Mouse (Mus musculus): ENCODE results near the gene Ms4a15.

Gene Ms4a15

DNA sequence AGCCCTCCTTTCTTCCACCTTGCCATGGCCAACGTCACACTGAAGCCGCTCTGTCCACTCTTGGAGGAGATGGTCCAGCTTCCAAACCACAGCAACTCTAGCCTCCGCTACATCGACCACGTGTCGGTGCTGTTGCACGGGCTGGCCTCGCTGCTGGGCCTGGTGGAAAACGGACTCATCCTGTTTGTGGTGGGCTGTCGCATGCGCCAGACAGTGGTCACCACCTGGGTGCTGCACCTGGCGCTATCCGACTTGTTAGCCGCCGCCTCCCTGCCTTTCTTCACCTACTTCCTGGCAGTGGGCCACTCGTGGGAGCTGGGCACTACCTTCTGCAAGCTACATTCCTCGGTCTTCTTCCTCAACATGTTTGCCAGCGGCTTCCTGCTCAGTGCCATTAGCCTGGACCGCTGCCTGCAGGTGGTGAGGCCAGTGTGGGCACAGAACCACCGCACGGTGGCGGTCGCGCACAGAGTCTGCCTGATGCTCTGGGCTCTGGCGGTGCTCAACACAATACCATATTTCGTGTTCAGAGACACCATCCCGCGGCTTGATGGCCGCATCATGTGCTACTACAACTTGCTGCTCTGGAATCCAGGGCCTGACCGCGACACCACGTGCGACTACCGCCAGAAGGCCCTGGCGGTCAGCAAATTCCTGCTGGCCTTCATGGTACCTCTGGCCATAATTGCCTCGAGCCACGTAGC lies 52.8 kb downstream of the Ms4a15 start:
- TF ChIP-seq NANOG (IDR thresholded peaks at IDR 0.05; ENCODE audit: borderline replicate concordance, low read length) (no peak), CTCF (conservative IDR thresholded peaks at IDR 0.05; ENCODE audit: low read length) (peak; percentile 57), POU5F1 (IDR thresholded peaks at IDR 0.05; ENCODE audit: borderline replicate concordance, low read length) (no peak)
- Histone ChIP-seq H3K27me3 (ENCODE audit: insufficient read depth, low read length) (peaks cover 42% of the 10 kb centered on the region), H3K36me3 (ENCODE audit: insufficient read depth, low read length) (peaks cover 41% of the 10 kb centered on the region), H3K4me3 (replicated peaks; ENCODE audit: low read length) (peak overlapping the region; percentile 70), H3K4me1 (replicated peaks; ENCODE audit: low read depth, low read length) (peaks cover 25% of the 10 kb centered on the region), H3K9me3 (ENCODE audit: low read length) (no peaks in the 10 kb centered on the region)

DNA sequence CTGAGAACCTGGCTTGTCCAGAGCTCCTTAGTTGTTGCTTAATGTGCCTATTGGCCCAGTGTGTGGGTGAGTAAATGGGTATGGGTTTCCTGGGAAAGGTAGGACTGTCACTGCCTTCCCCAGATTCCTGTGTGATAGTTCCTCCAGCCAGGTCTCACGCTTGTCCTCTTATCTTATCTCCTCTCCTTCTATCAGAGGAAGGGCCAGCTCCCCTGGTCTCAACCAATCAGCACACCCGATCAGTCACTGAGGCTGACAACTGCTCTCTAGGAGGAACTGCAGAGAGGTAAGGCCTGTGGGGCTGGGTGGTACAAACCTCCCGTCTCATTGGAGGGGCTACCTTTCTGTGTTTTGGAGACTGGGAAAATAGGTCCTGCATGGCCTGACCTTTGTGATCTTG lies 54.3 kb downstream of the Ms4a15 start:
- Histone ChIP-seq H3K4me3 (replicated peaks; ENCODE audit: low read length) (no peak overlapping the region), H3K27me3 (ENCODE audit: insufficient read depth, low read length) (peaks cover 54% of the 10 kb centered on the region), H3K36me3 (ENCODE audit: insufficient read depth, low read length) (peaks cover 26% of the 10 kb centered on the region), H3K4me1 (replicated peaks; ENCODE audit: low read depth, low read length) (peaks cover 25% of the 10 kb centered on the region), H3K9me3 (ENCODE audit: low read length) (no peaks in the 10 kb centered on the region)
- TF ChIP-seq NANOG (IDR thresholded peaks at IDR 0.05; ENCODE audit: borderline replicate concordance, low read length) (no peak), CTCF (conservative IDR thresholded peaks at IDR 0.05; ENCODE audit: low read length) (no peak), POU5F1 (IDR thresholded peaks at IDR 0.05; ENCODE audit: borderline replicate concordance, low read length) (no peak)

DNA sequence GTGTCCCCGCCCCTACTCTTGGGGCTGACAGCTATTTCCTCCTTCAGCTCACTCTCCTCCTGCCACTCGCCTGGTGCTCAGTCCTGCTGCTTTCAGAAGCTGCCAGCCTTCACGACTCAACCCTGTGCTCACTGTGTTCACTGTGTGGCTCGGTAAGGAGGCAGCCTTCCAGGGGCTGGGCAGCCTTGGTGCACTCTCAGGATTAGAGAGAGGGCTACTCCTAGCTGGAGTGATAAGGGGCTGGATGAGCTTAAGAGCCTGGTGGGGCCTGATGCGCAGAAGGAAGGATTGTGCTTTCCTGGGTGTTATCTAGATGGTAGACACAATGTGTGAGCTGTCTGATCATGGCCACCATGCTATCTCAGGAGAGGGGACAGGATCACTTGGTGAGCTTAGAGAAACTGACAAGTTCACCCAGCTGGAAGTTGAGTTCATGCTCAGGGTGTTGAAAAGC lies 55.9 kb downstream of the Ms4a15 start, which contains the start of gene Ptgdr2:
TSS of gene Ptgdr2 (plus strand) at position 51 of the 454 bp plus-strand sequence.
- H3K27me3 ChIP-seq (ENCODE audit: insufficient read depth, low read length), result peaks cover 56% of the 10 kb centered on the region
- H3K4me3 ChIP-seq (replicated peaks; ENCODE audit: low read length), result no peak within 1 kb of the TSS
- TF ChIP-seq CTCF (conservative IDR thresholded peaks at IDR 0.05; ENCODE audit: low read length) (no peak), NANOG (IDR thresholded peaks at IDR 0.05; ENCODE audit: borderline replicate concordance, low read length) (no peak), POU5F1 (IDR thresholded peaks at IDR 0.05; ENCODE audit: borderline replicate concordance, low read length) (no peak)
- no peaks in the 10 kb centered on the region for H3K9me3 ChIP-seq (ENCODE audit: low read length)
- peaks cover 10% of the 10 kb centered on the region for H3K36me3 ChIP-seq (ENCODE audit: insufficient read depth, low read length)
- peaks cover 24% of the 10 kb centered on the region for H3K4me1 ChIP-seq (replicated peaks; ENCODE audit: low read depth, low read length)

DNA sequence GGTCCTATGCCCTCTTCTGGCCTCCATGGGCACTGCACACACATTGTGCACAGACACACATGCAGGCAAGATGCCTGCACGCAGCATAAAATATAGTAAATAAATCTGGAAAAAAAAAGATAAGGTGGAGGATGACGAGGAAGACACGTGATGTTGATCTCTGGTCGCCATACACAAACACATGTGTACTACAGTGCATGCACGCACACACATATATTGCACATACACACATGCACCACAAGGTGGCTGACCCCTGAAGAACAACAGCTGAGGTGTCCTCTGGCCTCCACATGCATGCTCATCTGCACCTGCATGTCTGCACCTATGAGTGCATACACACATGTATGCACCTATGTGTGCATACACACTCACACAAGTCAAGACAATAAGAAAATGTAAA lies 57.0 kb downstream of the Ms4a15 start:
- peaks cover 14% of the 10 kb centered on the region for H3K4me1 ChIP-seq (replicated peaks; ENCODE audit: low read depth, low read length)
- no peak overlapping the region for H3K4me3 ChIP-seq (replicated peaks; ENCODE audit: low read length)
- no peak for TF ChIP-seq POU5F1 (IDR thresholded peaks at IDR 0.05; ENCODE audit: borderline replicate concordance, low read length)
- TF ChIP-seq CTCF (conservative IDR thresholded peaks at IDR 0.05; ENCODE audit: low read length), result peak; percentile 72
- H3K36me3 ChIP-seq (ENCODE audit: insufficient read depth, low read length), result no peaks in the 10 kb centered on the region
- peaks cover 5% of the 10 kb centered on the region; the same call in 1 of the 2 replicates for H3K9me3 ChIP-seq (ENCODE audit: low read length)
- peaks cover 64% of the 10 kb centered on the region for H3K27me3 ChIP-seq (ENCODE audit: insufficient read depth, low read length)

DNA sequence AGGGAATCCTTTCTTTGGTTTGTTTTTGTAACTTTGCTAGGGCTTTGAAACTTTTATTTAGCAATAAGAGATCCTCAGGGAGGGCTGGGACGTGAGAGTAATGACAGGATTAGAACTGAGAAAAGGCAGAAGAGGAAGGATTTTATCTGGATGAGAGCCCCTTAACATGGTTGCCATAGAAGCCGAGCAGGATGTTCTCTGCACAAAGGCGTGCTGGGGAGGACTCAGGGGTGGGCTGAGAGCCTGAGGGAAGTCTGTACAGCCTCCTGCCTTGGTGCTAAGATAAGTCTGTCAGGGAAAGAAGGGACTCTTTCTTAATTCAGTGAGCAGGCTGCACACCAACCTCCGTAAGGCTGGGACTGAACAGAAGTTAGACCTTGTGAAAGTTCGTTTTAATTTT lies 58.0 kb downstream of the Ms4a15 start:
- TF ChIP-seq CTCF (conservative IDR thresholded peaks at IDR 0.05; ENCODE audit: low read length) (0 out of 2 replicates have a peak, but pooled peaks have one; percentile 2), NANOG (IDR thresholded peaks at IDR 0.05; ENCODE audit: borderline replicate concordance, low read length) (no peak), POU5F1 (IDR thresholded peaks at IDR 0.05; ENCODE audit: borderline replicate concordance, low read length) (no peak)
- H3K4me3 ChIP-seq (replicated peaks; ENCODE audit: low read length), result no peak overlapping the region
- no peaks in the 10 kb centered on the region for H3K36me3 ChIP-seq (ENCODE audit: insufficient read depth, low read length)
- peaks cover 4% of the 10 kb centered on the region for H3K4me1 ChIP-seq (replicated peaks; ENCODE audit: low read depth, low read length)
- peaks cover 60% of the 10 kb centered on the region for H3K27me3 ChIP-seq (ENCODE audit: insufficient read depth, low read length)
- H3K9me3 ChIP-seq (ENCODE audit: low read length), result peaks cover 5% of the 10 kb centered on the region; the same call in 1 of the 2 replicates

DNA sequence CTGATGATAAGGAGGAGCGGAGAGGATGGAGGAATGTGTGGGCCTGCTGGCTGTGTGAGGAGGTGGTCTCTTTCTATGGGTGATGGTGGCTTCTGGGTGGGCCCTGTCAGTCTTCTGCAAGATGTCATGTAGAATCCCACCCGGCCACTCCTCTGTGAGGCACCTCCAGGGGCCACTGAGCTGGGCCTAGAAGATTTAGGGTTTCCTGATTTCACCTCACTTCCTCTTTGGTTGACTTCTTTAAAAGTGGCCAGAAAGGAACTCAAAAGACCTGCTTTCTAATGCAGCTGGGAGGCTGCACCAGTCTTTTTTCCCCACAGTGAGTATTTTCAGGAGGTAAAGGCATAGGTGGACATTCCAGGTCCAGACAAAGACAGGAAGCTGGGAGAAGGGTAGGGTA lies 62.4 kb downstream of the Ms4a15 start:
- H3K9me3 ChIP-seq (ENCODE audit: low read length), result peaks cover 5% of the 10 kb centered on the region; the same call in 1 of the 2 replicates
- no peak overlapping the region for H3K4me3 ChIP-seq (replicated peaks; ENCODE audit: low read length)
- TF ChIP-seq POU5F1 (IDR thresholded peaks at IDR 0.05; ENCODE audit: borderline replicate concordance, low read length) (no peak), CTCF (conservative IDR thresholded peaks at IDR 0.05; ENCODE audit: low read length) (no peak), NANOG (IDR thresholded peaks at IDR 0.05; ENCODE audit: borderline replicate concordance, low read length) (no peak)
- H3K4me1 ChIP-seq (replicated peaks; ENCODE audit: low read depth, low read length), result peaks cover 10% of the 10 kb centered on the region
- no peaks in the 10 kb centered on the region for H3K36me3 ChIP-seq (ENCODE audit: insufficient read depth, low read length)
- H3K27me3 ChIP-seq (ENCODE audit: insufficient read depth, low read length), result peaks cover 31% of the 10 kb centered on the region
